Mouse (Mus musculus) cerebellum, postnatal 10 days (tissue): ENCODE measurements around the gene 1700001F09Rik.
"Not testable (repeated sequence)": the region's sequence is repeated elsewhere in the genome, so short reads cannot be mapped to it uniquely, and the experiment has no call there.

Experiments
- DNase-seq, 2 experiments: peaks; one replicate each; pipeline ENCODE4 v3.0.0; 2021; ENCODE audit warnings: mixed read lengths in 2 of 2

The 1700001F09Rik gene

DNA sequence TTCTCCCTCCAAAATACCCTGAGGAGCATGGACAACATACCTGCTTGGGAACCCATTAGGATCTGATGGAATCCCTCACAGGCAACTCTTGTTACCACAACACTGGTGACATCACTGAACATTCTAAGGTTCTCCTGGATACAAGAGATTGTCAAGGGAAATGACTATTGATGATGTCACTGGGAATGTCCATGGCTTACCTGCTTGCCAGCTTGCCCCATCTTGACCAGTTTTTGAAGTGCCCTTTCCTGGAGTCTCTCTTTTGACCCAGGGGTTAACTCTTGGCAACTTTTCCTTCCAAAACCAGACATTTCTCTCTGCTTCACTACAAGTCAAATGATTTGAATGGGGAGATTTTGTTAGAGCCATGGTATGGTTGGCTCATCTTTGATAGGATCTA is at the start of gene 1700001F09Rik:
Gene 1700001F09Rik (minus strand): TSS at position 101 of the 400 bp plus-strand sequence.
- DNase-seq = not testable (repeated sequence)

GRCm38 (mm10) chr14:43361713-43362112 is 14.1 kb upstream of the 1700001F09Rik start:
- DNase-seq = peak in 1 of 2 experiments; percentile 1

DNA sequence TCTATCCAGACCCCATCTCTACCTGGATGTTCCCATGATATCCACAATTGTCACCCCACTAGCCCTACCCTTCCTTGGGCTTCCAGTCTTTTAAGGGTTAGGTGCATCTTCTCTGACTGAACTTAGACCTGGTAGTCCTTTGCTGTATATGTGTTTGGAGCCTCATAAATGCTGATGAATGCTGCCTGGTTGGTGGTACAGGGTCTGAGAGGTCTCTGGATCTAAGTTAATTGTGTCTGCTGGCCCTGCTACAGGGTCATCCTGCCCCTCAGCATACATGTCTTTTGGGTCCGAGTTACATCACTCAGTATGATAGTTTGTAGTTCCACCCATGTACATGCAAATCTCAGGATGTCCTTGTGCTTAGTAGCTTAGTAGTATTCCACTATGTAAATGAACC is 11.6 kb upstream of the 1700001F09Rik start:
- peak in 1 of 2 experiments; percentile 1 for DNase-seq

- DNase-seq = not testable (repeated sequence)
Observed at GRCm38 (mm10) chr14:43357496-43357895, 9.9 kb upstream of the 1700001F09Rik start.

DNA sequence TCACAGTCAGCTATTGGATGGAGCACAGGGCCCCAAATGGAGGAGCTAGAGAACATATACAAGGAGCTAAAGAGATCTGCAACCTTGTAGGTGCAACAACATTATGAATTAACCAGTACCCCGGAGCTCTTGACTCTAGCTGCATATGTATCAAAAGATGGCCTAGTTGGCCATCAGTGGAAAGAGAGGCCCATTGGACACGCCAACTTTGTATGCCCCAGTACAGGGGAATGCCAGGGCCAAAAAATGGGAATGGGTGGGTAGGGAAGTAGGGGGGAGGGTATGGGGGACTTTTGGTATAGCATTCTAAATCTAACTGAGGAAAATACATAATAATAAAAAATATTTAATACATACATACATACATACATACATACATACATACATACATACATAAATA is 5.3 kb upstream of the 1700001F09Rik start:
- not testable (repeated sequence) for DNase-seq

- DNase-seq = not testable (repeated sequence)
Observed at GRCm38 (mm10) chr14:43337646-43338045, 10.0 kb downstream of the 1700001F09Rik start.

DNA sequence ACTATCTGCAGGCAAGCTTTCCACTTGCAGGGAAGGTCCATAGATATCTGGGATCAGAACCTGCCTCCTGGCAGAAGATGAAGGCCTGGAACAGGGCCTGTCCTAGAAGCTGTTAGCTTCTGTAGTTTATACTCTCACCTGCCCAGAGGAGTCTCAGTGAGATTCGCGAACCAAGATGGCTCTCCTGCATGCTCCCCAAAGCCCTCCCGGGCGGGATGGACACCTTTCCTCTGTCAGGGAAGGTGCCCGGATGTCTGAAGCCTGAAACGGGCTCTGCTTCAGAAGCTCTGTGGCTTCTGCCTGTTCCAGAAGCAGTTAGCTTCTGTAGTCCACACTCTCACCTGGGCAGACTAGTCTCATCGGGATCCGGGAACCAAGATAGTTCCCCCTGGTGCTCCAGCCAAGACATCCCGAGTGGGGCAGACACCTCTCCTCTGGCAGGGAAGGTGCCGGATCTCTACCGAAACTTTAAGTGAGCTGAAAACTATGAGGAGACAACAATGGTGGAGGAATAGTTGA is 16.2 kb downstream of the 1700001F09Rik start:
- DNase-seq = not testable (repeated sequence)

DNA sequence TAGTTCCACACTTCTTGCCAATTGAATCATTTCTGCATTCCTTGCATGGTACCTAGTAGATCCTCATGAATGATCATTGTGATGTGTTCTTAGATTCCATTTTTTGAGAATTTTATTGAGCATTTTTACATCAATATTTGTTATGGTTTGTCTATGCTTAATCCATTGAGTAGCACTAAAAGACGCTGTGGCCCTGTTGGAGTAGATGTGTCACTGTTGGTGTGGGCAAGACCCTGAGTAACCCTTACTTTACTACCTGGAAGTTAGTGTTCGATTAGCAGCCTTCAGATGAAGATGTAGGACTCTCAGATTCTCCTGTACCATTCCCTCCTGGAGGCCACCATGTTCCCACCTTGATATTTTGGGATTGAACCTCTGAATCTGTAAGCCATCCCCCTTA is 19.0 kb downstream of the 1700001F09Rik start:
- DNase-seq = not testable (repeated sequence)

DNA sequence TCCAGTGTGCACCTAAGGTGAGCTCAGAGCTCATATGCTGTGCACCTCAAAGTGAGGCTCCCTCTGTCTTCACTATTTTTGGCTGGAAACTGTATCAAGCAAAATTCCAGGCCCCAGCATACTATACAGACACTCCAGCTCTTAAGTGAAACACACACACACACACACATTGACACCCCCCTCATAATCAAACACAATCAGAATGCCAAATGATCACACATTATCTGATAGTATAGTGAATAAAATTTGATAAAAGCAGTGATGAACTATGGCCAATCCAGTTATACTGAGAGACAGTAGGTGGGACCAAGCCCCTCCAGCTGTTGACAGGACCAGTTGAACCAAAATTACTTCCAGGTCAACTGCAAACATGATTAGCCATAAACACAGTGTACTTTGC is 28.1 kb downstream of the 1700001F09Rik start:
- DNase-seq = not testable (repeated sequence)

DNA sequence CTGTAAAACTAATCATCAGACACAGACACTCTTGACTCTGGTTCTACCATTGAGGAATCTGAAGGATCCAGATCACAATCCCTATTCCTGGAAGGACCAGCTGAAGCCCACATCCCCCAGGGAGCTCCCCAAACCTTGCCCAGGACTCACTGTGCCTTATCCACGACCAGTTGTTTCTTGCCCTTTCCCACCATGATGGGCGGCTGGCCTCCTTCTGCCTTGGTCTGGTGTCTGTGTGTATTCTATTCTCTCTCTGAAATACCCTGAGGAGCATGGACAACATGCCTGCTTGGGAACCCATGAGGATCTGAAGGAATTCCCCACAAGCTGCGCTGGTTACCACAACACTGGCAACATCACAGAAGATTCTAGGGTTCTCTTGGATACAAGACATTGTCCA is 54.1 kb downstream of the 1700001F09Rik start, which contains the start of gene Gm8127:
Gene Gm8127 (minus strand): TSS at position 330 of the 400 bp plus-strand sequence.
- DNase-seq = not testable (repeated sequence)
